ENCODE assay signal across 27 mouse cellular contexts in genomic region chr10:45194531-45194930, GRCm38 (mm10). TPM values are rescaled to one million over a fixed set of nuclear protein-coding genes. Genes with fewer than 3 reads are reported as not detected.
DNase-seq lines count a peak whose midpoint lies in the region; ATAC-seq and TF ChIP-seq lines count a peak whose summit lies in the region.
"Had no signal": no experiment of that assay in that cellular context is flagged by ENCODE, and none has a peak within 500 bp of the region (broad histone marks: within the 10 kb centered on the region; RNA-seq: fewer than 3 reads in every experiment).

No protein-coding gene starts in this region.

- H3K27ac ChIP-seq in ES-Bruce4 (ENCODE audit: insufficient read depth, low read length), result no peak overlapping the region
- H3K27ac ChIP-seq: embryonic facial prominence, embryonic 12.5 days; embryonic facial prominence, embryonic 15.5 days; heart, adult 2 months; intestine, embryonic 15.5 days had no signal

- H3K4me3 ChIP-seq in ES-Bruce4 (ENCODE audit: low read depth, low read length), result no peak overlapping the region
- H3K4me3 ChIP-seq: embryonic facial prominence, embryonic 12.5 days; embryonic facial prominence, embryonic 15.5 days; heart, adult 2 months; hindbrain, embryonic 12.5 days; hindbrain, embryonic 15.5 days; intestine, embryonic 15.5 days had no signal

- TF ChIP-seq EP300 in ES-Bruce4 (IDR thresholded peaks at IDR 0.05; ENCODE audit: insufficient read depth, low read depth, low read length), result 0 out of 2 replicates have a peak, but pooled peaks have one; percentile 26

- TF ChIP-seq CTCF in ES-Bruce4 (IDR thresholded peaks at IDR 0.05; ENCODE audit: low read depth, low read length), result no peak

- H3K9ac ChIP-seq in ES-Bruce4 (ENCODE audit: low read depth, poor library complexity, severe bottlenecking), result no peak overlapping the region
- H3K9ac ChIP-seq: embryonic facial prominence, embryonic 12.5 days; embryonic facial prominence, embryonic 15.5 days; forebrain, postnatal 0 days; hindbrain, embryonic 12.5 days; hindbrain, embryonic 15.5 days; intestine, embryonic 15.5 days had no signal

- ATAC-seq in frontal cortex, adult (ENCODE audit: low TSS enrichment), result no peak
- ATAC-seq: activated CD4-positive, CD25-positive, alpha-beta regulatory T cell, adult 4 months; forebrain, embryonic 14.5 days; forebrain, postnatal 0 days; intestine, embryonic 15.5 days had no signal

- peak; percentile 44 for DNase-seq in heart, adult 11 months
- DNase-seq in heart, adult 8-10 months (ENCODE audit: low spot score), result no peak
- peak; percentile 76 for DNase-seq in R1 (ENCODE audit: low read depth, low spot score)
- no peak for DNase-seq in right cerebral cortex, adult 18-20 months
- DNase-seq: adrenal gland, adult 8-10 months; adrenal gland, postnatal 25 days; cerebellum, adult 11-12 months; cerebellum, adult 8-10 months; cerebellum, postnatal 10 days; cerebellum, postnatal 36 days; forebrain, postnatal 0 days; gastrocnemius, postnatal 25 days; heart, adult 2 months; kidney, adult 18-20 months had no signal

- no peaks in the 10 kb centered on the region for H3K4me1 ChIP-seq in ES-Bruce4 (ENCODE audit: control insufficient read depth, insufficient read depth, low read length)
- H3K4me1 ChIP-seq: embryonic facial prominence, embryonic 12.5 days; embryonic facial prominence, embryonic 15.5 days; intestine, embryonic 15.5 days had no signal

- no peak for TF ChIP-seq POLR2A in ES-Bruce4 (IDR thresholded peaks at IDR 0.05; ENCODE audit: insufficient read depth, low read length)

- no peaks in the 10 kb centered on the region for H3K27me3 ChIP-seq in ES-Bruce4 (ENCODE audit: control insufficient read depth, insufficient read depth, low read length, poor library complexity, severe bottlenecking)
- H3K27me3 ChIP-seq: CH12.LX; embryonic facial prominence, embryonic 12.5 days; embryonic facial prominence, embryonic 15.5 days; hindbrain, embryonic 12.5 days; hindbrain, embryonic 15.5 days; intestine, embryonic 15.5 days; Patski had no signal

- H3K36me3 ChIP-seq in ES-Bruce4 (ENCODE audit: control insufficient read depth, insufficient read depth, low read length, poor library complexity, severe bottlenecking), result no peaks in the 10 kb centered on the region
- H3K36me3 ChIP-seq: embryonic facial prominence, embryonic 12.5 days; embryonic facial prominence, embryonic 15.5 days; G1E; hindbrain, embryonic 12.5 days; hindbrain, embryonic 15.5 days; intestine, embryonic 15.5 days had no signal

- H3K9me3 ChIP-seq in ES-Bruce4 (replicated peaks; ENCODE audit: control insufficient read depth, insufficient read depth, low read length, poor library complexity, severe bottlenecking), result no peaks in the 10 kb centered on the region
- H3K9me3 ChIP-seq: embryonic facial prominence, embryonic 12.5 days; embryonic facial prominence, embryonic 15.5 days; G1E; hindbrain, embryonic 12.5 days; hindbrain, embryonic 15.5 days; intestine, embryonic 15.5 days had no signal

RNA-seq across cellular contexts. Expression of gene Popdc3, which starts 16.6 kb away (rescaled TPM):
- 10 to 100 TPM; 25.5 to 40.5 (median 31.9) TPM for total RNA-seq in heart, adult 8-10 months (2022)
- not detected in 2 replicates for polyA plus RNA-seq in ES-Bruce4 (2011; ENCODE audit: insufficient read depth, insufficient read length, low read depth, missing spikeins)
- total RNA-seq: G1E; hematopoietic stem cell, adult 5-6 weeks had no signal
- polyA plus RNA-seq: activated CD4-positive, CD25-positive, alpha-beta regulatory T cell, adult 4 months; G1E had no signal

Comparison
In these comparisons a context has a peak if more than half of its experiments do, and no peak if none do; other contexts are left out.
1. DNase-seq: peak in heart, adult 11 months (single experiment) and R1 (single experiment); none in heart, adult 8-10 months (single experiment) and right cerebral cortex, adult 18-20 months (single experiment).